Mouse (Mus musculus): ENCODE measurements at regions not wholly inside any gene's neighbourhood (a gene's known extent, or its start where the extent isn't known, plus 50 kb on each side); places are given as distances from the start of the nearest gene placed in this dataset.

DNA sequence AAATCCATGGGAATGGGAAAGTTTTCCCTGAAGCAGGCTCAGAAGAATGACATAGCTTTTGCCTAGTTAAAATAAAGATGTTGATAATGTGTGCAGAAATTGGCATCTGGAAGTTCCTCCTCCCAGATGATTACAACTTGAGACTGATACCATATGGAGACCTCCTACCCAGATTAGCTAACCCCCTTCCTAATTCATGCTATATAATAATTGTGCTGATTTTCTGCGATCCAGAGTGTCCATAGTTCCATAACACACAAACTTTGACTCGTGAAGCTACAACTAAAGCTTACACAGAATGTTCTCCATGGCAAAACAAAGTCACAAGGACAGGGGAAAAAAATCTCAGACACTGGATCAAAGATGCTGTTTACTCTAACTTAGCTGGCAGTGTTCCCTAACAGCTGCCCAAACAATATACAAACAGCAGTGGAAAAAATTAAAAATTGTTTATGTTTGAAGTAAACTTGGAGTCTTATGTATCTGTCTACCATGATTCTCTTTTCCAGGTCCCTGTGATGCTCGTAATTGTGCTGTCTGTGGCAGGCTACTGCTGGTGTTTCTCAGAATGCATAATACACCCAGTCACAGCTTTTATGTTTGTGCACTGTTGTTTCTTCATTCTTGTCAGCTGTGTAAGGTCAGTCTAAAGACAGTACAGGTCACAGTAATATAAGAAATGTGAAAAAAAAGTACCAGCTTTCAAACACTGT is 1978.8 kb upstream of the A830018L16Rik start:
- peak; percentile 1 for DNase-seq (ENCODE audit: low spot score)

- no peak for DNase-seq (ENCODE audit: low spot score)
Measured at GRCm38 (mm10) chr1:9442937-9443336, 1971.0 kb upstream of the A830018L16Rik start.

DNA sequence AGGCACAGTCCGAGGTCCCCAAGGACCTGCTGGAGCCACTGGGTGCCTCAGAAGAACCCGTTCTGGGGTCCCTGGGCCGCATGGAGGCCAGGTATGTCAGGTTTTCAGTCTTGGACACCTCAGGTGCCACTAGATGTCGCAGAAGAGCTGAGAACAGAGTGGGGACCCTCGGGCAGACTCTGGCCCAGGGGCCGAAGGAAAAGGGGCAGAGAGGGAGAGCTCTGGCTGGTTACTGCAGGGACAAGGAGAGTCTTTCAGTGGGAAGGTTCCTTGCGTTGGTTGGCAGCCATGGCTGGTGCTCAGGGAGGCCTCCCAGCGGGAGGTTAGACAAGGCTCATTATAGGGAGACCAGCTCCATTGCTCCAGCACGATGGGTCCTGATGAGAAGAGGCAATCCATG is 1944.4 kb upstream of the A830018L16Rik start:
- no peak for DNase-seq (ENCODE audit: low spot score)

GRCm38 (mm10) chr1:9470003-9470402 is 1943.9 kb upstream of the A830018L16Rik start:
- no peak for DNase-seq (ENCODE audit: low spot score)

Measured in lung, postnatal 25 days (tissue).